Mouse (Mus musculus): ENCODE measurements around the gene Pcmt1. TPM values are rescaled to one million over a fixed set of nuclear protein-coding genes. Genes with fewer than 3 reads are reported as not detected.

Gene Pcmt1
- polyA plus RNA-seq, 1 experiment, result 61.6 TPM

DNA sequence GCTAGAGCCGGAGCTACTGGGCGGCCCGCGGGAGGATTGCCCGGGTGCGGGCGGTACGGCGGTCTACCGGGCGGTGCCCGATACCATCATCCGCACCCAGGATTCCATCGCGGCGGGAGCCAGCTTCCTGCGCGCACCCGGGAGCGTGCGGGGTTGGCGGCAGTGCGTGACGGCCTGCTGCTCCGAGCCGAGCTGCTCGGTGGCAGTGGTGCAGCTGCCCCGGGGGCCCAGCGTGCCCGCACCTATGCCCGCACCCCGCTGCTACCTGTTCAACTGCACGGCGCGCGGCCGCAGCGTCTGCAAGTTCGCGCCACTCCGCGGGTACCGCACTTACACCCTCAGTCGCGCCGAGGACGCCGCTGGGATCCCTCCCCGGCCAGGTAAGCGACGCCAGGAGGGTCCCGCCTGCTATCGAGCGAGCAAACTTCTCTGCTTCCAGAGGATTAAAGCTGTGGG, 90.7 kb downstream of the Pcmt1 start:
- Histone ChIP-seq H3K27me3 (ENCODE audit: control insufficient read depth, insufficient read depth, insufficient read length) (no peaks in the 10 kb centered on the region), H3K79me2 (ENCODE audit: control insufficient read depth, insufficient read depth) (no peaks in the 10 kb centered on the region), H3K4me2 (ENCODE audit: low read depth) (peak overlapping the region; percentile 73), H3ac (ENCODE audit: control insufficient read depth, insufficient read length) (peak overlapping the region; percentile 30), H3K4me3 (peak overlapping the region; percentile 20), H3K36me3 (ENCODE audit: control insufficient read depth, insufficient read depth) (no peaks in the 10 kb centered on the region)
- TF ChIP-seq USF1 (IDR thresholded peaks at IDR 0.05; ENCODE audit: low read depth) (no peak), POLR2A (IDR thresholded peaks at IDR 0.05; ENCODE audit: insufficient read length, low read depth) (no peak), TCF12 (IDR thresholded peaks at IDR 0.05; ENCODE audit: insufficient read depth, poor library complexity, severe bottlenecking) (no peak), TCF3 (IDR thresholded peaks at IDR 0.05; ENCODE audit: insufficient read length, low read depth) (no peak), MYOD1 (IDR thresholded peaks at IDR 0.05; ENCODE audit: control insufficient read depth in 1 of 3, insufficient read length in 2 of 3, low read depth in 2 of 3) (peak in 1 of 3 experiments; percentile 0), REST (IDR thresholded peaks at IDR 0.05; ENCODE audit: insufficient read depth, insufficient read length) (no peak), E2F4 (IDR thresholded peaks at IDR 0.05; ENCODE audit: insufficient read depth) (no peak), SRF (IDR thresholded peaks at IDR 0.05; ENCODE audit: control insufficient read depth, insufficient read length, low read depth) (no peak), MAX (IDR thresholded peaks at IDR 0.05; ENCODE audit: low read depth) (no peak), MYOG (IDR thresholded peaks at IDR 0.05; ENCODE audit: control insufficient read depth in 1 of 3, insufficient read depth in 1 of 3, insufficient read length in 2 of 3, low read depth in 2 of 3) (peak in 1 of 3 experiments; percentile 38), CEBPB (IDR thresholded peaks at IDR 0.05; ENCODE audit: insufficient read depth, poor library complexity, severe bottlenecking) (no peak)

DNA sequence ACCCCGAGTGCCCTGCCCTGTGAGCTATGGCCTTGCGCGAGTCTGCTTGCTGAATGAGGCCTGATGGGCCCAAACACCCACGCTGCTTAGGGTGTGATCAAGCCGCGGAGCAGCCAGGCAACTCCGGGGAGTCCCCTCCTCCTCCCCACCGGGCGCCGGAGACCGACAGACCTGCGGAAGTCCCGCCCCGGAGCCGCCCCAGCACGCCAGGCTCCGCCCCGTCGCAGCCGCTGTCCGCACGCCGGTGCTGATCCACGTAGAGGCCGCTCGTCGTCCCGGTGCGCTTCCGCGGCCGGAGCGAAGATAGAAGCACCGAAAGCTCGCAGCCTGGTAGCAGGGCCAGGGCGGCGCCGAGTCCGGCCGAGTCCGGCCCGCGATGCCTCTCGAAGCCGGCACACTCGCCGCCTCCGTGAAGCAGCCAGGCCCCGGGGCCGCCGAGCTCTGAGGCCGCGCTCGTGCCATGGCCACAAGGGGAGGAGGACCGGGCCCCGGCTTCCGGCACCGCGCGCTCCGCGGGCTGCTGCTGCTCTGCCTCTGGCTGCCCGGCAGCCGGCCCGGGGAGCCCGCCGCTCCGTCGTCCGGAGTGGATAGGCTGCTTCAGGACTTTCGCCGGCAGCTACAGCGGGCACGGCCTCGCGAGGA, 91.2 kb downstream of the Pcmt1 start, which contains the start of gene Lrp11:
Gene Lrp11, plus strand, starts transcription at position 209 of the 642 bp plus-strand sequence.
- TF ChIP-seq MYOG (IDR thresholded peaks at IDR 0.05; ENCODE audit: control insufficient read depth in 1 of 3, insufficient read depth in 1 of 3, insufficient read length in 2 of 3, low read depth in 2 of 3), result peak in 2 of 3 experiments; percentile 26 to 41
- TF ChIP-seq E2F4 (IDR thresholded peaks at IDR 0.05; ENCODE audit: insufficient read depth), result no peak
- TF ChIP-seq TCF3 (IDR thresholded peaks at IDR 0.05; ENCODE audit: insufficient read length, low read depth), result no peak
- TF ChIP-seq MAX (IDR thresholded peaks at IDR 0.05; ENCODE audit: low read depth), result no peak
- no peak for TF ChIP-seq TCF12 (IDR thresholded peaks at IDR 0.05; ENCODE audit: insufficient read depth, poor library complexity, severe bottlenecking)
- no peak for TF ChIP-seq USF1 (IDR thresholded peaks at IDR 0.05; ENCODE audit: low read depth)
- peak; percentile 91 for TF ChIP-seq REST (IDR thresholded peaks at IDR 0.05; ENCODE audit: insufficient read depth, insufficient read length)
- TF ChIP-seq POLR2AphosphoS2 (IDR thresholded peaks at IDR 0.05; ENCODE audit: insufficient read length, low read depth), result peak; percentile 44
- TF ChIP-seq CEBPB (IDR thresholded peaks at IDR 0.05; ENCODE audit: insufficient read depth, poor library complexity, severe bottlenecking), result no peak
- peak in 1 of 3 experiments; percentile 20 for TF ChIP-seq MYOD1 (IDR thresholded peaks at IDR 0.05; ENCODE audit: control insufficient read depth in 1 of 3, insufficient read length in 2 of 3, low read depth in 2 of 3)
- peak; percentile 34 for TF ChIP-seq SRF (IDR thresholded peaks at IDR 0.05; ENCODE audit: control insufficient read depth, insufficient read length, low read depth)
- peak; percentile 67 for TF ChIP-seq POLR2A (IDR thresholded peaks at IDR 0.05; ENCODE audit: insufficient read length, low read depth)
- H3K4me3 ChIP-seq, result peak within 1 kb of the TSS; percentile 20
- H3K36me3 ChIP-seq (ENCODE audit: control insufficient read depth, insufficient read depth), result no peaks in the 10 kb centered on the region
- H3K79me2 ChIP-seq (ENCODE audit: control insufficient read depth, insufficient read depth), result no peaks in the 10 kb centered on the region
- H3K27me3 ChIP-seq (ENCODE audit: control insufficient read depth, insufficient read depth, insufficient read length), result no peaks in the 10 kb centered on the region
- H3ac ChIP-seq (ENCODE audit: control insufficient read depth, insufficient read length), result peak within 1 kb of the TSS; percentile 30
- peak within 1 kb of the TSS; percentile 73 for H3K4me2 ChIP-seq (ENCODE audit: low read depth)

DNA sequence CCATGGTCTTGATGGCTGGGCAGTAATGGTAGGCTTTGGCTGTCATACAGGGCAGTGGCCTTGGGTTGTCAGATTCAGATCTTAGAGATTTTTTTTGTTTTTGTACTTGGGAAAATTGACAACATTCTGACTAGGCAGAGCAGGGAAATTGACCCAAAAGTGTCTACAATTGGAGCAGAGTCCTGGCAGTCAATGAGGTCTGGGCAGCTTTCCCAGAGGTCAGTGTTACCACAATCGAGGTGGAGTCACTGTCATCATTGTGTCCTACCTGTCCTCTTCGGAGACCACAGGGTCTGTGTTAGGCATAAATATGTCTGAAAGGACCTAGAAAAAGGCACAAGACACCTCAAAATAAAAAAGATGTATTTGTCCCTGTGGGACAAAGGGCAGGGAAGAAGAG, 94.2 kb downstream of the Pcmt1 start:
- TF ChIP-seq MYOD1 (IDR thresholded peaks at IDR 0.05; ENCODE audit: control insufficient read depth in 1 of 3, insufficient read length in 2 of 3, low read depth in 2 of 3), result no peak
- TF ChIP-seq MAX (IDR thresholded peaks at IDR 0.05; ENCODE audit: low read depth), result no peak
- H3K36me3 ChIP-seq (ENCODE audit: control insufficient read depth, insufficient read depth), result no peaks in the 10 kb centered on the region
- H3K4me3 ChIP-seq, result no peak overlapping the region
- no peaks in the 10 kb centered on the region for H3K79me2 ChIP-seq (ENCODE audit: control insufficient read depth, insufficient read depth)
- H3K4me2 ChIP-seq (ENCODE audit: low read depth), result no peak overlapping the region
- H3K27me3 ChIP-seq (ENCODE audit: control insufficient read depth, insufficient read depth, insufficient read length), result peaks cover 23% of the 10 kb centered on the region
- no peak overlapping the region for H3ac ChIP-seq (ENCODE audit: control insufficient read depth, insufficient read length)

DNA sequence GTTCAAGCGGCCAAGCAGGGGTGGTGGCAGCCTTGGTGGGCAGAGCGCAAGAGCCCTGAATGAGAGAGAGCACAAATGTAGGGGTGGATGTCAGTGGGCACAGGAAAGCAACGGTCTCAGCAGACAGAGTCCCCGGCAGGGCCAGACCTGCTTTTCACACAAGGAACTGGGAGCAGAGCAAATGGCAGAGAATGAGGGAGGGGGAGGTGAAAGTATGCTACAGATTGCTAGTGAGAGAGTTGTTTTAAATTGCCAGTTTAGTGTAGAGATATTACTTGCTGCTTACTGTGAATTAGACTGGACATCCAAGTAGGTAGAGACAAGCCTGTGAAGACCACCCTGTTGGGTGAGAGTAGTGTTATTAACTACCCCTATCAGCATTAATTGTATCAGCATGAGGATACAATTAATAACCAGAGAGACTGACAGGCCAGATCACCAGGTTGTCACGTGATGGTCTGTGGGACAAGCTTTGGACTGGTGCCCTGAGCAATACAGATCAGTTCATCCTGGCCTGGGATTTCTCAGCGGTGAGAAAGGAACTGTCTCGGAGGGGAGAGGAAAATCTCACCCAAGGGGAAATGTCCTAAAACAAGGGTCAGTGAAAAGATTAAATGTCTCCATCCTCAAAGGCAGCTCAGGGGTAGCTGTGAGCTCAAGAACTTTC, 97.9 kb downstream of the Pcmt1 start:
- H3K79me2 ChIP-seq (ENCODE audit: control insufficient read depth, insufficient read depth), result no peaks in the 10 kb centered on the region
- H3ac ChIP-seq (ENCODE audit: control insufficient read depth, insufficient read length), result no peak overlapping the region
- peaks cover 23% of the 10 kb centered on the region for H3K27me3 ChIP-seq (ENCODE audit: control insufficient read depth, insufficient read depth, insufficient read length)
- TF ChIP-seq TCF3 (IDR thresholded peaks at IDR 0.05; ENCODE audit: insufficient read length, low read depth) (no peak), USF1 (IDR thresholded peaks at IDR 0.05; ENCODE audit: low read depth) (peak; percentile 70)
- no peaks in the 10 kb centered on the region for H3K36me3 ChIP-seq (ENCODE audit: control insufficient read depth, insufficient read depth)
- H3K4me2 ChIP-seq (ENCODE audit: low read depth), result no peak overlapping the region
- H3K4me3 ChIP-seq, result no peak overlapping the region

Measured in myocyte (in vitro differentiated cells).